ENCODE assay signal across 17 mouse cellular contexts in the genomic region with DNA sequence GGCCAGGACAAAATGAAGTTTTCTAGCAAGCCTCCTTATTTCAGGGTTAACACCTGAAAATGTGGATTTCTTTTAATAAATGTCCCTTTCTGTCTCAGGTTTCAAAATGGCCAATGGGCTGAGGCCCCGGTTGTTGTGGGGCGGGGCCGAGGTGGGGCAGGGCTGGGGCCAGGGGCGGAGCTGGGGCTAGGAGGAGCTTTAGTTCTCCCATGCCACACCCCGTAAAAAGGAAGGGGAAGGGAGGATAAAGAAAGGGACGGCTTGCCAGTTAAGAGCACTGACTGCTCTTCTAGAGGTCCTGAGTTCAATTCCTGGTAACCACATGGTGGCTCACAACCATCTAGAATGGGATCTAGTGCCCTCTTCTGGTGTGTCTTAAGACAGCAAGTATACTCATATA. TPM values are rescaled to one million over a fixed set of nuclear protein-coding genes. Genes with fewer than 3 reads are reported as not detected.
A peak's percentile ranks its signal among the peaks of the same experiment; 100 is the strongest.
DNase-seq lines count a peak whose midpoint lies in the region; ATAC-seq and TF ChIP-seq lines count a peak whose summit lies in the region.
"Had no signal": no experiment of that assay in that cellular context is flagged by ENCODE, and none has a peak within 500 bp of the region (broad histone marks: within the 10 kb centered on the region; RNA-seq: fewer than 3 reads in every experiment).

No protein-coding gene starts in this region.

- 0 out of 2 replicates have a peak, but pooled peaks cover 6% of the 10 kb centered on the region for H3K36me3 ChIP-seq in heart, embryonic 13.5 days
- no peaks in the 10 kb centered on the region for H3K36me3 ChIP-seq in heart, embryonic 11.5 days (ENCODE audit: control insufficient read depth, insufficient read depth, low read length)
- H3K36me3 ChIP-seq in lung, postnatal 0 days (ENCODE audit: insufficient read depth, low read length): no peaks in the 10 kb centered on the region
- no peaks in the 10 kb centered on the region for H3K36me3 ChIP-seq in stomach, embryonic 16.5 days (ENCODE audit: control insufficient read depth, insufficient read depth, low read length)

- no peak overlapping the region for H3K4me2 ChIP-seq in heart, embryonic 13.5 days
- H3K4me2 ChIP-seq in heart, embryonic 11.5 days: no peak overlapping the region; the same call in 1 of the 2 replicates
- H3K4me2 ChIP-seq in lung, postnatal 0 days (replicated peaks; ENCODE audit: low read depth, low read length): no peak overlapping the region
- H3K4me2 ChIP-seq in stomach, embryonic 16.5 days (ENCODE audit: low read depth, low read length): no peak overlapping the region

- no peaks in the 10 kb centered on the region for H3K27me3 ChIP-seq in heart, embryonic 13.5 days (replicated peaks)
- H3K27me3 ChIP-seq in heart, embryonic 11.5 days (ENCODE audit: control insufficient read depth, insufficient read depth, low read length): no peaks in the 10 kb centered on the region
- no peaks in the 10 kb centered on the region for H3K27me3 ChIP-seq in lung, postnatal 0 days (replicated peaks; ENCODE audit: insufficient read depth, low read length)
- H3K27me3 ChIP-seq in stomach, embryonic 16.5 days (ENCODE audit: control insufficient read depth, insufficient read depth, low read length): no peaks in the 10 kb centered on the region

- H3K9ac ChIP-seq in heart, embryonic 13.5 days: no peak overlapping the region
- no peak overlapping the region for H3K9ac ChIP-seq in heart, embryonic 11.5 days (ENCODE audit: low read depth, low read length)
- H3K9ac ChIP-seq in lung, postnatal 0 days (replicated peaks; ENCODE audit: low read depth): no peak overlapping the region
- H3K9ac ChIP-seq in stomach, embryonic 16.5 days (ENCODE audit: low read length): no peak overlapping the region
- H3K9ac ChIP-seq: forebrain, postnatal 0 days had no signal

- peak; percentile 47 for DNase-seq in lung, postnatal 0 days (ENCODE audit: low spot score)
- no peak for DNase-seq in lung, postnatal 25 days (ENCODE audit: low spot score)
- DNase-seq in urinary bladder, adult 2 months (ENCODE audit: low spot score): no peak
- DNase-seq in neural tube, embryonic 10.5 days (ENCODE audit: extremely low spot score, low spot score): no peak
- DNase-seq: adrenal gland, postnatal 14 days; forebrain, postnatal 0 days; layer of hippocampus, adult 9-11 months; right cerebral cortex, postnatal 25 days; thymus, adult 2 months had no signal

- ATAC-seq in heart, embryonic 13.5 days (ENCODE audit: extremely low read depth, insufficient number of reproducible peaks, low FRiP score, low TSS enrichment): no peak
- ATAC-seq in heart, embryonic 11.5 days (replicated peaks; ENCODE audit: insufficient number of reproducible peaks, low FRiP score, low TSS enrichment): no peak
- no peak for ATAC-seq in lung, postnatal 0 days
- ATAC-seq in granulocyte monocyte progenitor cell, adult 5-6 weeks (replicated peaks; ENCODE audit: poor library complexity, severe bottlenecking): peak; percentile 74
- ATAC-seq in stomach, embryonic 16.5 days (ENCODE audit: insufficient read depth, low FRiP score): no peak
- ATAC-seq: forebrain, postnatal 0 days had no signal

- WGBS in heart, embryonic 13.5 days: 31% methylated on average over 6 of the region's 6 CpGs
- WGBS in heart, embryonic 11.5 days (ENCODE audit: insufficient replicate concordance): 38% methylated on average over 6 of the region's 6 CpGs
- 41% methylated on average over 6 of the region's 6 CpGs for WGBS in lung, postnatal 0 days
- WGBS in stomach, embryonic 16.5 days: 36% methylated on average over 6 of the region's 6 CpGs

- TF ChIP-seq CTCF in lung, postnatal 0 days (IDR thresholded peaks at IDR 0.05): 0 out of 2 replicates have a peak, but pooled peaks have one; percentile 3

- H3K9me3 ChIP-seq in heart, embryonic 13.5 days: peaks cover 2% of the 10 kb centered on the region; the same call in 1 of the 2 replicates
- no peaks in the 10 kb centered on the region for H3K9me3 ChIP-seq in heart, embryonic 11.5 days (replicated peaks; ENCODE audit: control insufficient read depth, low read length)
- H3K9me3 ChIP-seq in lung, postnatal 0 days (ENCODE audit: low read length): no peaks in the 10 kb centered on the region
- H3K9me3 ChIP-seq in stomach, embryonic 16.5 days (replicated peaks; ENCODE audit: control insufficient read depth, low read length): no peaks in the 10 kb centered on the region

- H3K4me3 ChIP-seq in heart, embryonic 13.5 days: no peak overlapping the region
- H3K4me3 ChIP-seq in heart, embryonic 11.5 days (ENCODE audit: low read depth, low read length): no peak overlapping the region
- no peak overlapping the region for H3K4me3 ChIP-seq in lung, postnatal 0 days (ENCODE audit: low read depth, low read length)
- H3K4me3 ChIP-seq in stomach, embryonic 16.5 days (replicated peaks; ENCODE audit: low read length): no peak overlapping the region

- TF ChIP-seq EP300 in lung, postnatal 0 days (IDR thresholded peaks at IDR 0.05): no peak

- peak overlapping the region; percentile 43 for H3K27ac ChIP-seq in heart, embryonic 13.5 days (replicated peaks)
- H3K27ac ChIP-seq in heart, embryonic 11.5 days (ENCODE audit: low read depth, low read length): no peak overlapping the region; the same call in 1 of the 2 replicates
- H3K27ac ChIP-seq in lung, postnatal 0 days (ENCODE audit: low read length): peak overlapping the region; percentile 57; the same call in 1 of the 2 replicates
- peak overlapping the region; percentile 90 for H3K27ac ChIP-seq in stomach, embryonic 16.5 days (ENCODE audit: low read length)

- peaks cover 16% of the 10 kb centered on the region for H3K4me1 ChIP-seq in heart, embryonic 13.5 days
- H3K4me1 ChIP-seq in heart, embryonic 11.5 days (ENCODE audit: control insufficient read depth, insufficient read depth, low read length): peaks cover 7% of the 10 kb centered on the region
- H3K4me1 ChIP-seq in lung, postnatal 0 days (ENCODE audit: insufficient read depth, low read depth, low read length): no peaks in the 10 kb centered on the region
- 0 out of 2 replicates have a peak, but pooled peaks cover 6% of the 10 kb centered on the region for H3K4me1 ChIP-seq in stomach, embryonic 16.5 days (ENCODE audit: control insufficient read depth, insufficient read depth, low read length)

RNA-seq across cellular contexts. Expression of a gene that starts 39.6 kb away (rescaled TPM):
- polyA plus RNA-seq in heart, embryonic 13.5 days (2015; fragmentation: Nextera tagmentation; extraction: Ambion mirVana): 14.4 and 14.8 TPM in 2 replicates
- polyA plus RNA-seq in heart, embryonic 11.5 days (2014; fragmentation: Nextera tagmentation; extraction: Ambion mirVana): 7.0 and 9.7 TPM in 2 replicates
- 6.3 and 6.9 TPM in 2 replicates for polyA plus RNA-seq in lung, postnatal 0 days (2015; fragmentation: Nextera tagmentation; extraction: Ambion mirVana)
- total RNA-seq in granulocyte monocyte progenitor cell, adult 5-6 weeks (2014; fragmentation: Nextera tagmentation): 3.0 and 4.1 TPM in 2 replicates
- 0.47 and 0.88 TPM in 2 replicates for total RNA-seq in granulocyte monocyte progenitor cell, adult 5-6 weeks (2017)
- polyA plus RNA-seq in stomach, embryonic 16.5 days (2015; fragmentation: Nextera tagmentation; extraction: Ambion mirVana): 14.9 TPM in 2 replicates
- polyA plus RNA-seq in urinary bladder, adult 2 months (2012; rRNA removed): 18.1 and 24.9 TPM in 2 replicates

RNA-seq across cellular contexts. Expression of a gene that starts 45.3 kb away (rescaled TPM):
- not detected in 2 replicates for polyA plus RNA-seq in heart, embryonic 13.5 days (2015; fragmentation: Nextera tagmentation; extraction: Ambion mirVana)
- polyA plus RNA-seq in heart, embryonic 11.5 days (2014; fragmentation: Nextera tagmentation; extraction: Ambion mirVana): not detected in 2 replicates
- not detected in 2 replicates for polyA plus RNA-seq in lung, postnatal 0 days (2015; fragmentation: Nextera tagmentation; extraction: Ambion mirVana)
- total RNA-seq in granulocyte monocyte progenitor cell, adult 5-6 weeks (2014; fragmentation: Nextera tagmentation): not detected in 2 replicates
- not detected in 2 replicates for total RNA-seq in granulocyte monocyte progenitor cell, adult 5-6 weeks (2017)
- polyA plus RNA-seq in stomach, embryonic 16.5 days (2015; fragmentation: Nextera tagmentation; extraction: Ambion mirVana): 1.3 and 1.5 TPM in 2 replicates
- 0.06 TPM in 1 of 2 replicates, not detected in the other for polyA plus RNA-seq in urinary bladder, adult 2 months (2012; rRNA removed)
- total RNA-seq: adrenal gland, postnatal 14 days; forebrain, postnatal 0 days had no signal
- polyA plus RNA-seq: cortical plate, adult 2 months; forebrain, postnatal 0 days; hindbrain, embryonic 11.5 days; liver, embryonic 16.5 days; neural tube, embryonic 11.5 days; thymus, adult 2 months had no signal
